Mouse (Mus musculus) forebrain, embryonic 10.5 days (tissue): Measurements from ENCODE around the gene Mrgpra2a. TPM values are rescaled to one million over a fixed set of nuclear protein-coding genes. Genes with fewer than 3 reads are reported as not detected.
"Not testable (repeated sequence)": the region's sequence is repeated elsewhere in the genome, so short reads cannot be mapped to it uniquely, and the experiment has no call there.

Experiments used
- DNase-seq: peaks from one replicate; pipeline ENCODE4 v3.0.0-alpha.2; 2017; ENCODE audit warnings: low spot score; ENCODE audit errors: extremely low spot score
- H3K27ac ChIP-seq: fragments of 300-500 bp; sonication (generic); 2 replicates; pipeline ENCODE4 v1.5.1; 2016; ENCODE audit warnings: mild to moderate bottlenecking
- H3K27me3 ChIP-seq: fragments of 300-500 bp; sonication (generic); 2 replicates; pipeline ENCODE4 v1.6.1; 2016; ENCODE audit warnings: mild to moderate bottlenecking; ENCODE audit not compliant: poor library complexity, severe bottlenecking
- H3K36me3 ChIP-seq: fragments of 300-500 bp; sonication (generic); replicated peaks from 2 replicates; pipeline ENCODE4 v1.6.1; 2016; ENCODE audit warnings: mild to moderate bottlenecking, moderate library complexity
- H3K4me1 ChIP-seq: fragments of 300-500 bp; sonication (generic); 2 replicates; pipeline ENCODE4 v1.6.1; 2016
- H3K4me3 ChIP-seq: fragments of 300-500 bp; sonication (generic); 2 replicates; pipeline ENCODE4 v1.5.1; 2016; ENCODE audit warnings: mild to moderate bottlenecking, moderate library complexity
- H3K9me3 ChIP-seq: fragments of 300-500 bp; sonication (generic); 2 replicates; pipeline ENCODE4 v1.6.1; 2016; ENCODE audit warnings: mild to moderate bottlenecking, moderate library complexity
- WGBS: fragments of 180-500 bp; shearing (Covaris S2); methylation state at CpG from one replicate; pipeline ENCODE4 v1.1.7; 2016; 5-methylcytosine and 5-hydroxymethylcytosine counted together
- polyA plus RNA-seq: library from polyadenylated mRNA; unstranded; fragments of >200 nt; fragmentation: Nextera tagmentation; extraction: Ambion mirVana; gene quantifications from 2 replicates; pipeline ENCODE4 v1.2.1, GENCODE M21; 2016

Gene Mrgpra2a
- polyA plus RNA-seq, result not detected in 2 replicates

DNA sequence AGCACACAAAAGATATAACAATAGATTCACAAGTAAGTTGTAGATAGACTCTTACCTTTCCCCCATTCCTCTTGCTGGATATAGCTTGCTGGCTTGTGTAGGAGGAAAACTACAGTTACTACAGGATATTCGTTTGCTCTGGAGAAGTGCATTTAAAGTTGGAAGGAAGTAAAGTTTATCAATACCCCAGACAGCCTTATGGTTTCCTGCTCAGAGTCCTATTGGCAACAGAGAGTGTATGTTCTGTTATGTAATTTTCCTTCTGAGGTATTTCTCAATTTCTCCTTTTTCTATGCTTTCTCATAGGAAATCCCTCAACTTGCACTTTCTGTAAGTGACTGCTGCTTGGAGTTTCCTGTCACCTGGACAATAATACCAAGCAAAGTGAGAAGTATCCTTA, at the start of gene Mrgpra2a:
Gene Mrgpra2a, minus strand, starts transcription at position 125 of the 400 bp plus-strand sequence.
- not testable (repeated sequence) for DNase-seq, H3K27me3 ChIP-seq, H3K27ac ChIP-seq, H3K4me3 ChIP-seq, H3K4me1 ChIP-seq, H3K36me3 ChIP-seq, H3K9me3 ChIP-seq
- no CpG with 5 or more reads among the region's 1 CpGs for WGBS

DNA sequence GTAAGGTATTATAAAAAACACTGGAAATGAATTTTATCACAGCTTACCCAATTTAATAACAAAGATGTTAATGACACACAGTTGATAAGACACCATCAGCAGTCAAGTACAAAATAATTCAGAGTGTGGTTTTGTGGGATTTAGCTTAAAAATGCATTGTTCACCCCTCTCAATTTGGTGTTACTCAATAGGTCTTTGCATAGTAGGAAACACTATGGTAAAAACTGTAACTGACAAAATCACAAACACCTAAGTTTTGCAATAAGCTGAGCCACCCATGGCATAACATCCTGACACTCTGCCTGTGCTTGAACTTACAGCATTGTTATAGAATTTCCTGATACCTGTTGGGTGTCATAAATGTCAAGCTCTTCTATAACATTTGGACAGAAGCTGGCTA, 39.3 kb upstream of the Mrgpra2a start:
- not testable (repeated sequence) for H3K4me3 ChIP-seq, H3K27ac ChIP-seq, DNase-seq, H3K4me1 ChIP-seq, H3K36me3 ChIP-seq, H3K27me3 ChIP-seq
- H3K9me3 ChIP-seq, result peaks cover 24% of the 10 kb centered on the region

DNA sequence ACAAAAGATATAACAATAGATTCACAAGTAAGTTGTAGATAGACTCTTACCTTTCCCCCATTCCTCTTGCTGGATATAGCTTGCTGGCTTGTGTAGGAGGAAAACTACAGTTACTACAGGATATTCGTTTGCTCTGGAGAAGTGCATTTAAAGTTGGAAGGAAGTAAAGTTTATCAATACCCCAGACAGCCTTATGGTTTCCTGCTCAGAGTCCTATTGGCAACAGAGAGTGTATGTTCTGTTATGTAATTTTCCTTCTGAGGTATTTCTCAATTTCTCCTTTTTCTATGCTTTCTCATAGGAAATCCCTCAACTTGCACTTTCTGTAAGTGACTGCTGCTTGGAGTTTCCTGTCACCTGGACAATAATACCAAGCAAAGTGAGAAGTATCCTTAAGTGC, 37.5 kb upstream of the Mrgpra2a start:
- H3K9me3 ChIP-seq, result peaks cover 11% of the 10 kb centered on the region; the same call in 1 of the 2 replicates
- H3K27me3 ChIP-seq, H3K4me3 ChIP-seq, H3K27ac ChIP-seq, DNase-seq, H3K36me3 ChIP-seq, H3K4me1 ChIP-seq: not testable (repeated sequence)
- WGBS, result no CpG with 5 or more reads among the region's 1 CpGs

DNA sequence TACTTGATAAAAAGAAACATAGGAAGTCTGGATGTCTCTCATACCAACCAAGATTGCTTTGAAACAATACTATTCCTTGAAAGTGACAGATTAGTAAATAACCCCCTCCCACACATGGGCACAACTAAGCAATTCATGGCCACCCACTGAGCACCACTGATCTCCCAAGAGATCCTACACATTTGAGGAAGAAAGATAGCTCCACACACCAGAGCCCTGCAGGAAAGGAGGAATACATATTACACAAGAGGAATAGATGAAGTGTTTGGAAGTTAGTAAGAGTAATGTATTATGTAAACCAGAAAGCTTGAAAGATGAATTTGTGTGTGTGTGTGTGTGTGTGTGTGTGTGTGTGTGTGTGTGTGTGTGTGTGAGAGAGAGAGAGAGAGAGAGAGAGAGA, 31.2 kb upstream of the Mrgpra2a start:
- H3K27ac ChIP-seq, DNase-seq, H3K4me1 ChIP-seq, H3K4me3 ChIP-seq, H3K36me3 ChIP-seq, H3K9me3 ChIP-seq, H3K27me3 ChIP-seq: not testable (repeated sequence)

DNA sequence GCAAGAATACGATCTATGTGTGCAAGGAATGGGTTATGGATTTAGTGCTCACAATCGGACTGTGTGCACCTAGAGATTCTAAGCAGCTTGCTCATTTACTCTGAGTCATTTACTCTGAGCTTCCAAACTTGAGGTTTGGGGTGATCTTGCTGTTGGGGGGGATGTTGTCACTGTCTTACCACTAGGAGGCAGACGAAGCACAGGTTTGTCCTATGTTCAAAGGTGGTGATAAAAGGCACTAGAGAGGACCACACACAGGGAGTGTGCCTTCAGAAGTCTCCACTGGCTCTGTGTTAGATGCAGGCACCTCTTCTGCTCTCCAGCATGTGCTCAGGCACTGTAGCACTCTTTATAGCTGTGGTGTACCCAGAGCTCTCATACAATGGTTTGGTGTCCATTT, 22.0 kb upstream of the Mrgpra2a start:
- not testable (repeated sequence) for DNase-seq, H3K27me3 ChIP-seq, H3K27ac ChIP-seq, H3K4me1 ChIP-seq, H3K4me3 ChIP-seq, H3K9me3 ChIP-seq, H3K36me3 ChIP-seq
- WGBS, result 56% methylated on average over 2 of the region's 3 CpGs

DNA sequence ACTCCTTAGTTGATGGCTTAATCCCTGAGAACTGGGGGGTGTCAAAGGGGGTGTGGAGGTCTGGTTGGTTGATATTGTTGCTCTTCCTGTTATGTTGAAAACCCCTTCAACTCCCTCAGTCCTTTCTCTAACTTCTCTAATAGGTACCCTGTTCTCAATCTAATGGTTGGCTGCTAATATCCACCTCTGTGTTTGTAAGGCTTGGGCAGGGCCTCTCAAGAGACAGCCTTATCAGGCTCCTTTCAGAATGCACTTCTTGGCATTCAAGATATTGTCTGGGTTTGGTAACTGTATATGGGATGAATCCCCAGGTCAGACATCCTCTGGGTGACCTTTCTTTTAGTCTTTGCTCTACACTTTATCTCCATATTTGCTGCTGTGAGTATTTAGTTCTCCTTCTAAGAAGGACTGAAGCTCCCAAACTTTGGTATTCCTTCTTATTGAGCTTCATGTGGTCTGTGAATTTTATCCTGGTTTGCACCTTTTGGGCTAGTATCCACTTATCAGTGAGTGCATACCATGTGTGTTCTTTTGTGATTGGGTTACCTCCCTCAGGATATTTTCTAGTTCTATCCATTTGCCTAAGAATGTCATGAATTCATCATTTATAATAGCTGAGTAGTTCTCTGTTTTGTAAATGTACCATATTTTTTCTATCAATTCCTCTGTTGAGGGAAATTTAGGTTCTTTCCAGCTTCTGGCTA, 13.5 kb upstream of the Mrgpra2a start:
- not testable (repeated sequence) for DNase-seq, H3K4me3 ChIP-seq, H3K36me3 ChIP-seq, H3K4me1 ChIP-seq, H3K27ac ChIP-seq, H3K9me3 ChIP-seq, H3K27me3 ChIP-seq

DNA sequence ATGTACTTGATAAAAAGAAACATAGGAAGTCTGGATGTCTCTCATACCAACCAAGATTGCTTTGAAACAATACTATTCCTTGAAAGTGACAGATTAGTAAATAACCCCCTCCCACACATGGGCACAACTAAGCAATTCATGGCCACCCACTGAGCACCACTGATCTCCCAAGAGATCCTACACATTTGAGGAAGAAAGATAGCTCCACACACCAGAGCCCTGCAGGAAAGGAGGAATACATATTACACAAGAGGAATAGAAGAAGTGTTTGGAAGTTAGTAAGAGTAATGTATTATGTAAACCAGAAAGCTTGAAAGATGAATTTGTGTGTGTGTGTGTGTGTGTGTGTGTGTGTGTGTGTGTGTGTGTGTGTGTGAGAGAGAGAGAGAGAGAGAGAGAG, 6.2 kb downstream of the Mrgpra2a start:
- H3K9me3 ChIP-seq, H3K36me3 ChIP-seq, H3K27me3 ChIP-seq, H3K4me3 ChIP-seq, DNase-seq, H3K4me1 ChIP-seq, H3K27ac ChIP-seq: not testable (repeated sequence)

DNA sequence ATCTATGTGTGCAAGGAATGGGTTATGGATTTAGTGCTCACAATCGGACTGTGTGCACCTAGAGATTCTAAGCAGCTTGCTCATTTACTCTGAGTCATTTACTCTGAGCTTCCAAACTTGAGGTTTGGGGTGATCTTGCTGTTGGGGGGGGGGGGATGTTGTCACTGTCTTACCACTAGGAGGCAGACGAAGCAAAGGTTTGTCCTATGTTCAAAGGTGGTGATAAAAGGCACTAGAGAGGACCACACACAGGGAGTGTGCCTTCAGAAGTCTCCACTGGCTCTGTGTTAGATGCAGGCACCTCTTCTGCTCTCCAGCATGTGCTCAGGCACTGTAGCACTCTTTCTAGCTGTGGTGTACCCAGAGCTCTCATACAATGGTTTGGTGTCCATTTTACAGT, 15.5 kb downstream of the Mrgpra2a start:
- H3K27me3 ChIP-seq, H3K9me3 ChIP-seq, H3K27ac ChIP-seq, H3K4me1 ChIP-seq, H3K36me3 ChIP-seq, H3K4me3 ChIP-seq, DNase-seq: not testable (repeated sequence)
- 31% methylated on average over 1 of the region's 2 CpGs for WGBS

DNA sequence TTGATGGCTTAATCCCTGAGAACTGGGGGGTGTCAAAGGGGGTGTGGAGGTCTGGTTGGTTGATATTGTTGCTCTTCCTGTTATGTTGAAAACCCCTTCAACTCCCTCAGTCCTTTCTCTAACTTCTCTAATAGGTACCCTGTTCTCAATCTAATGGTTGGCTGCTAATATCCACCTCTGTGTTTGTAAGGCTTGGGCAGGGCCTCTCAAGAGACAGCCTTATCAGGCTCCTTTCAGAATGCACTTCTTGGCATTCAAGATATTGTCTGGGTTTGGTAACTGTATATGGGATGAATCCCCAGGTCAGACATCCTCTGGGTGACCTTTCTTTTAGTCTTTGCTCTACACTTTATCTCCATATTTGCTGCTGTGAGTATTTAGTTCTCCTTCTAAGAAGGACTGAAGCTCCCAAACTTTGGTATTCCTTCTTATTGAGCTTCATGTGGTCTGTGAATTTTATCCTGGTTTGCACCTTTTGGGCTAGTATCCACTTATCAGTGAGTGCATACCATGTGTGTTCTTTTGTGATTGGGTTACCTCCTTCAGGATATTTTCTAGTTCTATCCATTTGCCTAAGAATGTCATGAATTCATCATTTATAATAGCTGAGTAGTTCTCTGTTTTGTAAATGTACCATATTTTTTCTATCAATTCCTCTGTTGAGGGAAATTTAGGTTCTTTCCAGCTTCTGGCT, 24.0 kb downstream of the Mrgpra2a start:
- H3K27ac ChIP-seq, H3K4me1 ChIP-seq, H3K36me3 ChIP-seq, H3K27me3 ChIP-seq, H3K9me3 ChIP-seq, H3K4me3 ChIP-seq, DNase-seq: not testable (repeated sequence)

DNA sequence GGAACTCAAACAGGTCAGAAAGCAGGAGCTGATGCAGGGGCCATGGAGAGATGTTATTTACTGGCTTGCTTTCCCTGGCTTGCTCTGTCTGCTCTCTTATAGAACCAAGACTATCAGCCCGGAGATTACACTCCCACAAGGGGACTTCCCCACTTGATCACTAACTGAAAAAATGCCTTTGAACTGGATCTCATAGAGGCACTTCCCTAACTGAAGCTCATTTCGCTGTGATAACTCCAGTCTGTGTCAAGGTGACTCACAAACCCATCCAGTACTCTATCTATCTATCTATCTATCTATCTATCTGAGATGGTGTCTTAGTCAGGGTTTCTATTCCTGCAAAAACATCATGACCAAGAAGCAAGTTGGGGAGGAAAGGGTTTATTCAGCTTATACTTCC, 41.3 kb downstream of the Mrgpra2a start:
- Histone ChIP-seq H3K27me3 (no peaks in the 10 kb centered on the region), H3K27ac (no peak overlapping the region), H3K4me3 (no peak overlapping the region), H3K36me3 (no peaks in the 10 kb centered on the region), H3K9me3 (peaks cover 37% of the 10 kb centered on the region), H3K4me1 (no peaks in the 10 kb centered on the region)
- DNase-seq, result no peak
- WGBS, result 64% methylated on average over 2 of the region's 2 CpGs

DNA sequence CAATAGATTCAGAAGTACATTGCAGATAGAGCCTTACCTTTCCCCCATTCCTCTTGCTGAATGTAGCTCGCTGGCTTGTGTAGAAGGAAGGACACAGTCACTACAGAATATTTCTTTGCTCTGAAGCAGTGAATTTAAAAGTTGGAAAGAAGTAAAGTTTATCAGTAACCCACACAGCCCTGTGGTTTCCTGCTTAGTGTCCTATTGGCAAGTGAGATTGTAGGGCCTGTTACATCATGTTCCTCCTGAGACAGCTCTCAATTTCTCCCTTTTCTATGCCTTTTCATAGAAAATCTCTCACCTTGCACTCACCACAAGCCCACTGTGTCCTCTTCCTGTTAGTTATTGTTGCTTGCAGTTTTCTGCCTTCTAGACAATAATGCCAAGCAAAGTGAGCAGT, 42.4 kb downstream of the Mrgpra2a start:
- Histone ChIP-seq H3K4me3 (no peak overlapping the region), H3K4me1 (no peaks in the 10 kb centered on the region), H3K27ac (no peak overlapping the region), H3K9me3 (peaks cover 37% of the 10 kb centered on the region), H3K27me3 (no peaks in the 10 kb centered on the region), H3K36me3 (no peaks in the 10 kb centered on the region)
- no peak for DNase-seq
- 72% methylated on average over 1 of the region's 1 CpGs for WGBS

DNA sequence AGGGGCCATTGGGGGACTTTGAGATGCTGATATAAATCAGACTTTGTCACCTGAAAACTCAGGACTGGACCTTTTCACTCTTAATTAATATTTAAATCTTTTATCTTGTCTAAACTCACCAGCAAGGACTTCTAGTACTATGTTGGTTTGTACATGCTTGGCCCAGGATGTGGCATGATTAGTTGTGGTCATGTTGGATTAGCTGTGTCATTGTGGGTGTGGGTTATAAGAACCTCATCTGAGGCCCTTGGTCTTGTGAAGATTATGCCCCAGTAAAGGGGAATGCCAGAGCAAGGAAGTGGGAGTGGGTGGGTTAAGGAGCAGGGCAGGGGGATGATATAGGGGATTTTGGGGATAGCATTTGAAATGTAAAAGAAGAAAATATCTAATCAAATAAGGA, 50.8 kb downstream of the Mrgpra2a start:
- Histone ChIP-seq H3K36me3 (no peaks in the 10 kb centered on the region), H3K4me1 (no peaks in the 10 kb centered on the region), H3K9me3 (peaks cover 43% of the 10 kb centered on the region; the same call in 1 of the 2 replicates), H3K27me3 (no peaks in the 10 kb centered on the region), H3K4me3 (no peak overlapping the region), H3K27ac (no peak overlapping the region)
- no peak for DNase-seq
